Mouse (Mus musculus) midbrain, postnatal 0 days (tissue): Measurements from ENCODE around the gene Rab3c. TPM values are rescaled to one million over a fixed set of nuclear protein-coding genes. Genes with fewer than 3 reads are reported as not detected.

Experiments
- ATAC-seq: fragments of 200-750 bp; cut with Nextera tagmentation; 2 replicates; pipeline ENCODE4 v1.8.0; 2017; ENCODE audit warnings: moderate number of reproducible peaks, mild to moderate bottlenecking, moderate TSS enrichment, moderate library complexity; ENCODE audit not compliant: low FRiP score
- DNase-seq: peaks from one replicate; pipeline ENCODE4 v3.0.0-alpha.2; 2015; ENCODE audit warnings: low spot score
- H3K27ac ChIP-seq: fragments of 300-500 bp; sonication (generic); 2 replicates; pipeline ENCODE4 v1.5.1; 2014; ENCODE audit warnings: low read depth, mild to moderate bottlenecking, low read length, mixed read lengths
- H3K27me3 ChIP-seq: fragments of 300-500 bp; sonication (generic); 2 replicates; pipeline ENCODE4 v1.6.1; 2014; ENCODE audit warnings: low read length, control low read depth, mixed read lengths; ENCODE audit not compliant: insufficient read depth
- H3K36me3 ChIP-seq: fragments of 300-500 bp; sonication (generic); 2 replicates; pipeline ENCODE4 v1.6.1; 2014; ENCODE audit warnings: low read length, control low read depth, mixed read lengths; ENCODE audit not compliant: insufficient read depth
- H3K4me1 ChIP-seq: fragments of 300-500 bp; sonication (generic); 2 replicates; pipeline ENCODE4 v1.6.1; 2014; ENCODE audit warnings: mild to moderate bottlenecking, control low read depth, antibody characterized with exemption, low read length, mixed read lengths; ENCODE audit not compliant: insufficient read depth
- H3K4me2 ChIP-seq: fragments of 300-500 bp; sonication (generic); 2 replicates; pipeline ENCODE4 v1.6.1; 2014; ENCODE audit warnings: low read depth, mild to moderate bottlenecking, low read length, mixed read lengths; ENCODE audit not compliant: poor library complexity, severe bottlenecking
- H3K4me3 ChIP-seq: fragments of 300-500 bp; sonication (generic); 2 replicates; pipeline ENCODE4 v1.5.1; 2014; ENCODE audit warnings: low read depth, mild to moderate bottlenecking, low read length, moderate library complexity
- H3K9ac ChIP-seq: fragments of 300-500 bp; sonication (generic); replicated peaks from 2 replicates; pipeline ENCODE4 v1.6.1; 2014; ENCODE audit warnings: mild to moderate bottlenecking, low read length, moderate library complexity, mixed read lengths; ENCODE audit not compliant: poor library complexity, severe bottlenecking
- H3K9me3 ChIP-seq: fragments of 300-500 bp; sonication (generic); 2 replicates; pipeline ENCODE4 v1.6.1; 2016; ENCODE audit warnings: low read length, control low read depth
- CTCF ChIP-seq: IDR thresholded peaks from 2 replicates; pipeline ENCODE4 v1.5.1; 2016; ENCODE audit warnings: antibody characterized with exemption, mild to moderate bottlenecking
- WGBS: fragments of 180-500 bp; shearing (Covaris S2); extraction: QIAGEN DNeasy Blood & Tissue Kit; methylation state at CpG from one replicate; pipeline ENCODE4 v1.1.7; 2014; 5-methylcytosine and 5-hydroxymethylcytosine counted together
- polyA plus RNA-seq: library from polyadenylated mRNA; unstranded; fragments of >200 nt; fragmentation: Nextera tagmentation; extraction: Ambion mirVana; gene quantifications from 2 replicates; pipeline ENCODE4 v1.2.1, GENCODE M21; 2015
- total RNA-seq: library from RNA; depleted of rRNA; stranded (reverse); fragments of >200 nt; gene quantifications from 2 replicates; pipeline ENCODE4 v1.2.3, GENCODE M21; 2014

Gene Rab3c
- total and polyA plus RNA-seq, 2 experiments from 2014 or later: 164 to 168 TPM

- peak; percentile 31; the same call in 1 of the 2 replicates for TF ChIP-seq CTCF
- Histone ChIP-seq H3K4me2 (peak overlapping the region; percentile 75), H3K36me3 (no peaks in the 10 kb centered on the region), H3K4me3 (peak overlapping the region; percentile 29), H3K27me3 (no peaks in the 10 kb centered on the region), H3K27ac (peak overlapping the region; percentile 65), H3K9ac (peak overlapping the region; percentile 50), H3K9me3 (no peaks in the 10 kb centered on the region), H3K4me1 (peaks cover 8% of the 10 kb centered on the region; the same call in 1 of the 2 replicates)
- DNase-seq (peak; percentile 45), ATAC-seq (peak; percentile 67)
- 2% methylated on average over 20 of the region's 20 CpGs for WGBS
Observed at GRCm38 (mm10) chr13:110018941-110019743, 261.7 kb downstream of the Rab3c start.

GRCm38 (mm10) chr13:110018431-110018901 lies 262.3 kb downstream of the Rab3c start:
- Histone ChIP-seq H3K4me2 (peak overlapping the region; percentile 75), H3K4me1 (peaks cover 8% of the 10 kb centered on the region; the same call in 1 of the 2 replicates), H3K36me3 (no peaks in the 10 kb centered on the region), H3K9ac (peak overlapping the region; percentile 50), H3K9me3 (no peaks in the 10 kb centered on the region), H3K27me3 (no peaks in the 10 kb centered on the region), H3K4me3 (peak overlapping the region; percentile 29), H3K27ac (peak overlapping the region; percentile 65)
- under 1% methylated on average over 17 of the region's 17 CpGs for WGBS
- ATAC-seq (peak; percentile 77), DNase-seq (peak; percentile 94)
- peak; percentile 93 for TF ChIP-seq CTCF

- no peak overlapping the region for H3K4me2 ChIP-seq
- no peaks in the 10 kb centered on the region; the same call in 1 of the 2 replicates for H3K4me1 ChIP-seq
- H3K36me3 ChIP-seq: no peaks in the 10 kb centered on the region
- no peaks in the 10 kb centered on the region for H3K27me3 ChIP-seq
- no peak overlapping the region for H3K9ac ChIP-seq
- H3K27ac ChIP-seq: peak overlapping the region; percentile 55; the same call in 1 of the 2 replicates
- no peaks in the 10 kb centered on the region for H3K9me3 ChIP-seq
- 47% methylated on average over 4 of the region's 4 CpGs for WGBS
- DNase-seq (peak; percentile 28), ATAC-seq (no peak)
- no peak overlapping the region for H3K4me3 ChIP-seq
- TF ChIP-seq CTCF: no peak
Observed at GRCm38 (mm10) chr13:110012029-110012428, 268.8 kb downstream of the Rab3c start.

- no peak overlapping the region for H3K4me3 ChIP-seq
- no peak for TF ChIP-seq CTCF
Observed at GRCm38 (mm10) chr13:110010876-110011275, 269.9 kb downstream of the Rab3c start.

GRCm38 (mm10) chr13:110008539-110008938 lies 272.3 kb downstream of the Rab3c start:
- Histone ChIP-seq H3K9ac (no peak overlapping the region), H3K27me3 (no peaks in the 10 kb centered on the region), H3K4me2 (peak overlapping the region; percentile 24; the same call in 1 of the 2 replicates), H3K36me3 (no peaks in the 10 kb centered on the region), H3K4me3 (no peak overlapping the region), H3K4me1 (no peaks in the 10 kb centered on the region; the same call in 1 of the 2 replicates), H3K27ac (peak overlapping the region; percentile 66), H3K9me3 (no peaks in the 10 kb centered on the region)
- DNase-seq: peak; percentile 72
- ATAC-seq: peak; percentile 78
- 12% methylated on average over 8 of the region's 8 CpGs for WGBS
- TF ChIP-seq CTCF: no peak

More at GRCm38 (mm10) chr13:110010876-110011275, 269.9 kb downstream of the Rab3c start:
- Histone ChIP-seq H3K36me3 (no peaks in the 10 kb centered on the region), H3K9me3 (no peaks in the 10 kb centered on the region), H3K27me3 (no peaks in the 10 kb centered on the region), H3K4me1 (no peaks in the 10 kb centered on the region; the same call in 1 of the 2 replicates), H3K4me2 (no peak overlapping the region), H3K27ac (no peak overlapping the region), H3K9ac (no peak overlapping the region)
- WGBS: 43% methylated on average over 6 of the region's 6 CpGs
- ATAC-seq: no peak
- no peak for DNase-seq
